Mouse (Mus musculus) myocyte (in vitro differentiated cells): ENCODE data around the gene Kremen1. TPM values are rescaled to one million over a fixed set of nuclear protein-coding genes. Genes with fewer than 3 reads are reported as not detected.

Experiments used
- H3K27me3 ChIP-seq: one replicate; pipeline ENCODE4 v1.6.1; 2011; ENCODE audit not compliant: control insufficient read depth, insufficient read depth, insufficient read length
- H3K36me3 ChIP-seq: one replicate; pipeline ENCODE4 v1.6.1; 2011; ENCODE audit not compliant: control insufficient read depth, insufficient read depth
- H3K4me2 ChIP-seq: one replicate; pipeline ENCODE4 v1.6.1; 2011; ENCODE audit warnings: low read depth, control low read depth
- H3K4me3 ChIP-seq: one replicate; pipeline ENCODE4 v1.5.1; 2011; ENCODE audit warnings: mild to moderate bottlenecking, control low read depth, moderate library complexity
- H3K79me2 ChIP-seq: one replicate; pipeline ENCODE4 v1.6.1; 2011; ENCODE audit not compliant: control insufficient read depth, insufficient read depth
- H3ac ChIP-seq: one replicate; pipeline ENCODE4 v1.6.1; 2011; ENCODE audit not compliant: control insufficient read depth, insufficient read length
- CEBPB ChIP-seq: IDR thresholded peaks from 2 replicates; pipeline ENCODE4 v1.6.1; 2011; ENCODE audit warnings: mild to moderate bottlenecking, moderate library complexity; ENCODE audit not compliant: poor library complexity, insufficient read depth, severe bottlenecking
- E2F4 ChIP-seq: IDR thresholded peaks from one replicate; pipeline ENCODE4 v1.6.1; 2011; ENCODE audit warnings: mild to moderate bottlenecking, control low read depth, moderate library complexity; ENCODE audit not compliant: insufficient read depth
- MAX ChIP-seq: IDR thresholded peaks from one replicate; pipeline ENCODE4 v1.6.1; 2011; ENCODE audit warnings: low read depth, mild to moderate bottlenecking, control low read depth
- MYOD1 ChIP-seq, 3 experiments: IDR thresholded peaks; one replicate each; pipeline ENCODE4 v1.6.1; 2011; ENCODE audit warnings: control low read depth in 2 of 3, low read depth in 2 of 3, mild to moderate bottlenecking in 2 of 3, moderate library complexity in 1 of 3; ENCODE audit not compliant: insufficient read length in 2 of 3, control insufficient read depth in 1 of 3
- MYOG ChIP-seq, 3 experiments: IDR thresholded peaks; one replicate each; pipeline ENCODE4 v1.6.1; 2011; ENCODE audit warnings: control low read depth in 2 of 3, low read depth in 2 of 3, mild to moderate bottlenecking in 2 of 3; ENCODE audit not compliant: insufficient read length in 2 of 3, control insufficient read depth in 1 of 3, insufficient read depth in 1 of 3
- POLR2A ChIP-seq: IDR thresholded peaks from one replicate; pipeline ENCODE4 v1.6.1; 2011; ENCODE audit warnings: low read depth, mild to moderate bottlenecking, control low read depth, moderate library complexity; ENCODE audit not compliant: insufficient read length
- POLR2AphosphoS2 ChIP-seq: IDR thresholded peaks from one replicate; pipeline ENCODE4 v1.6.1; 2011; ENCODE audit warnings: low read depth, control low read depth; ENCODE audit not compliant: insufficient read length
- REST ChIP-seq: IDR thresholded peaks from one replicate; pipeline ENCODE4 v1.6.1; 2011; ENCODE audit warnings: mild to moderate bottlenecking, control low read depth, moderate library complexity; ENCODE audit not compliant: insufficient read depth, insufficient read length
- SRF ChIP-seq: IDR thresholded peaks from one replicate; pipeline ENCODE4 v1.6.1; 2011; ENCODE audit warnings: low read depth; ENCODE audit not compliant: control insufficient read depth, insufficient read length
- TCF12 ChIP-seq: IDR thresholded peaks from one replicate; pipeline ENCODE4 v1.6.1; 2011; ENCODE audit warnings: mild to moderate bottlenecking, control low read depth; ENCODE audit not compliant: poor library complexity, insufficient read depth, severe bottlenecking
- TCF3 ChIP-seq: IDR thresholded peaks from one replicate; pipeline ENCODE4 v1.6.1; 2011; ENCODE audit warnings: low read depth, control low read depth; ENCODE audit not compliant: insufficient read length
- USF1 ChIP-seq: IDR thresholded peaks from one replicate; pipeline ENCODE4 v1.6.1; 2011; ENCODE audit warnings: low read depth, mild to moderate bottlenecking, control low read depth, moderate library complexity
- polyA plus RNA-seq: library from polyadenylated mRNA; unstranded; fragments of >200 nt; fragmentation: generic; extraction: Trizol; gene quantifications from one replicate; pipeline ENCODE4 v1.2.1, GENCODE M21; 2012; ENCODE audit warnings: missing spikeins

Kremen1 gene
- polyA plus RNA-seq: 79.3 TPM

GRCm38 (mm10) chr11:5261508-5262392 is at the start of gene Kremen1:
TSS of gene Kremen1 (minus strand) at chr11:5261558.
- peak within 1 kb of the TSS; percentile 80 for H3K4me3 ChIP-seq
- H3K4me2 ChIP-seq: peak within 1 kb of the TSS; percentile 97
- H3K36me3 ChIP-seq: no peaks in the 10 kb centered on the region
- peak within 1 kb of the TSS; percentile 63 for H3ac ChIP-seq
- H3K27me3 ChIP-seq: no peaks in the 10 kb centered on the region
- H3K79me2 ChIP-seq: peaks cover 44% of the 10 kb centered on the region
- TF ChIP-seq POLR2A: peak; percentile 64
- peak in 1 of 3 experiments; percentile 75 for TF ChIP-seq MYOD1 (IDR thresholded peaks at IDR 0.05; ENCODE audit: control insufficient read depth in 1 of 3, insufficient read length in 2 of 3, low read depth in 2 of 3)
- peak; percentile 53 for TF ChIP-seq SRF
- no peak for TF ChIP-seq REST
- peak; percentile 75 for TF ChIP-seq POLR2AphosphoS2
- no peak for TF ChIP-seq E2F4
- TF ChIP-seq MYOG (IDR thresholded peaks at IDR 0.05; ENCODE audit: control insufficient read depth in 1 of 3, insufficient read depth in 1 of 3, insufficient read length in 2 of 3, low read depth in 2 of 3): peak in 2 of 3 experiments; percentile 43 to 57

- no peak for TF ChIP-seq TCF12
- TF ChIP-seq USF1: no peak
- no peak for TF ChIP-seq POLR2A
- TF ChIP-seq E2F4: no peak
- no peak for TF ChIP-seq POLR2AphosphoS2
- TF ChIP-seq MAX: no peak
- no peak for TF ChIP-seq SRF
- TF ChIP-seq MYOG (IDR thresholded peaks at IDR 0.05; ENCODE audit: control insufficient read depth in 1 of 3, insufficient read depth in 1 of 3, insufficient read length in 2 of 3, low read depth in 2 of 3): no peak
- no peak for TF ChIP-seq TCF3
- no peak for TF ChIP-seq CEBPB
- no peak for TF ChIP-seq REST
- TF ChIP-seq MYOD1 (IDR thresholded peaks at IDR 0.05; ENCODE audit: control insufficient read depth in 1 of 3, insufficient read length in 2 of 3, low read depth in 2 of 3): no peak
- no peak overlapping the region for H3K4me2 ChIP-seq
- no peaks in the 10 kb centered on the region for H3K79me2 ChIP-seq
- H3K4me3 ChIP-seq: no peak overlapping the region
- no peaks in the 10 kb centered on the region for H3K27me3 ChIP-seq
- no peak overlapping the region for H3ac ChIP-seq
- H3K36me3 ChIP-seq: no peaks in the 10 kb centered on the region
Observed at GRCm38 (mm10) chr11:5307024-5307905, 45.9 kb upstream of the Kremen1 start.

- Histone ChIP-seq H3ac (no peak overlapping the region), H3K79me2 (no peaks in the 10 kb centered on the region), H3K4me2 (no peak overlapping the region), H3K27me3 (no peaks in the 10 kb centered on the region), H3K36me3 (no peaks in the 10 kb centered on the region), H3K4me3 (no peak overlapping the region)
- no peak for TF ChIP-seq E2F4
- no peak for TF ChIP-seq CEBPB
- TF ChIP-seq TCF12: no peak
- no peak for TF ChIP-seq MYOG (IDR thresholded peaks at IDR 0.05; ENCODE audit: control insufficient read depth in 1 of 3, insufficient read depth in 1 of 3, insufficient read length in 2 of 3, low read depth in 2 of 3)
Observed at GRCm38 (mm10) chr11:5306017-5306416, 44.7 kb upstream of the Kremen1 start.

- H3K79me2 ChIP-seq: no peaks in the 10 kb centered on the region
- TF ChIP-seq CEBPB: 0 out of 2 replicates have a peak, but pooled peaks have one; percentile 38
- TF ChIP-seq REST: no peak
- H3K36me3 ChIP-seq: no peaks in the 10 kb centered on the region
- H3K4me2 ChIP-seq: no peak overlapping the region
- no peak overlapping the region for H3ac ChIP-seq
- no peaks in the 10 kb centered on the region for H3K27me3 ChIP-seq
- H3K4me3 ChIP-seq: no peak overlapping the region
Observed at GRCm38 (mm10) chr11:5304526-5304925, 43.2 kb upstream of the Kremen1 start.

- no peaks in the 10 kb centered on the region for H3K36me3 ChIP-seq
Observed at GRCm38 (mm10) chr11:5298007-5298372, 36.6 kb upstream of the Kremen1 start.

More at GRCm38 (mm10) chr11:5298007-5298372, 36.6 kb upstream of the Kremen1 start:
- Histone ChIP-seq H3K27me3 (no peaks in the 10 kb centered on the region), H3ac (no peak overlapping the region), H3K79me2 (peaks cover 5% of the 10 kb centered on the region), H3K4me3 (no peak overlapping the region), H3K4me2 (peak overlapping the region; percentile 42)
- no peak for TF ChIP-seq SRF
- no peak for TF ChIP-seq TCF12
- TF ChIP-seq REST: no peak
- no peak for TF ChIP-seq POLR2A
- no peak for TF ChIP-seq CEBPB
- no peak for TF ChIP-seq USF1
- no peak for TF ChIP-seq TCF3
- no peak for TF ChIP-seq E2F4
- no peak for TF ChIP-seq MYOG (IDR thresholded peaks at IDR 0.05; ENCODE audit: control insufficient read depth in 1 of 3, insufficient read depth in 1 of 3, insufficient read length in 2 of 3, low read depth in 2 of 3)
- no peak for TF ChIP-seq POLR2AphosphoS2
- no peak for TF ChIP-seq MYOD1 (IDR thresholded peaks at IDR 0.05; ENCODE audit: control insufficient read depth in 1 of 3, insufficient read length in 2 of 3, low read depth in 2 of 3)
